Mouse (Mus musculus): Measurements from ENCODE around the gene Edem2.

Edem2 gene

GRCm38 (mm10) chr2:155691336-155691722, 37.9 kb downstream of the Edem2 start:
- in situ Hi-C loops (cut with MseI, MboI) = no loop called here

- in situ Hi-C loops (cut with MseI, MboI) = no loop called here
These were observed 40.1 kb downstream of the Edem2 start for GRCm38 (mm10) chr2:155689211-155689610.

GRCm38 (mm10) chr2:155687746-155688145, 41.5 kb downstream of the Edem2 start:
- in situ Hi-C loops (cut with MseI, MboI) = no loop called here

GRCm38 (mm10) chr2:155686572-155686971, 42.7 kb downstream of the Edem2 start:
- in situ Hi-C loops (cut with MseI, MboI) = no loop called here

- in situ Hi-C loops (cut with MseI, MboI) = no loop called here
These were observed 45.5 kb downstream of the Edem2 start for GRCm38 (mm10) chr2:155683821-155684220.

- in situ Hi-C loops (cut with MseI, MboI) = no loop called here
These were observed 46.1 kb downstream of the Edem2 start for GRCm38 (mm10) chr2:155683137-155683536.

GRCm38 (mm10) chr2:155681874-155682273, 47.4 kb downstream of the Edem2 start:
- in situ Hi-C loops (cut with MseI, MboI) = no loop called here

- in situ Hi-C loops (cut with MseI, MboI) = no loop called here
These were observed 48.1 kb downstream of the Edem2 start for GRCm38 (mm10) chr2:155681194-155681593.

GRCm38 (mm10) chr2:155680591-155680990, 48.7 kb downstream of the Edem2 start:
- in situ Hi-C loops (cut with MseI, MboI) = no loop called here

- in situ Hi-C loops (cut with MseI, MboI) = no loop called here
These were observed 49.6 kb downstream of the Edem2 start for GRCm38 (mm10) chr2:155679586-155680110.

- in situ Hi-C loops (cut with MseI, MboI) = no loop called here
These were observed 54.2 kb downstream of the Edem2 start for GRCm38 (mm10) chr2:155675118-155675517.

- in situ Hi-C loops (cut with MseI, MboI) = loop anchor here in 1 of 2 experiments (5.0 kb wide), 1 partner anchor 84 kb away; no protein-coding TSS in a partner anchor
These were observed 55.7 kb downstream of the Edem2 start for GRCm38 (mm10) chr2:155673546-155673945.

GRCm38 (mm10) chr2:155671236-155671635, 58.0 kb downstream of the Edem2 start:
- in situ Hi-C loops (cut with MseI, MboI) = loop anchor here in 1 of 2 experiments (5.0 kb wide), 1 partner anchor 86 kb away; no protein-coding TSS in a partner anchor

GRCm38 (mm10) chr2:155668461-155668860, 60.8 kb downstream of the Edem2 start:
- in situ Hi-C loops (cut with MseI, MboI) = no loop called here

- in situ Hi-C loops (cut with MseI, MboI) = no loop called here
These were observed 61.4 kb downstream of the Edem2 start for GRCm38 (mm10) chr2:155667881-155668280.

- in situ Hi-C loops (cut with MseI, MboI) = no loop called here
These were observed 65.3 kb downstream of the Edem2 start for GRCm38 (mm10) chr2:155663910-155664460.

GRCm38 (mm10) chr2:155663097-155663496, 66.2 kb downstream of the Edem2 start:
- in situ Hi-C loops (cut with MseI, MboI) = no loop called here

- in situ Hi-C loops (cut with MseI, MboI) = no loop called here
These were observed 66.9 kb downstream of the Edem2 start for GRCm38 (mm10) chr2:155662390-155662789.

- in situ Hi-C loops (cut with MseI, MboI) = no loop called here
These were observed 73.4 kb downstream of the Edem2 start for GRCm38 (mm10) chr2:155655759-155656372.

- in situ Hi-C loops (cut with MseI, MboI) = no loop called here
These were observed 76.7 kb downstream of the Edem2 start for GRCm38 (mm10) chr2:155652618-155653017.
